Mouse (Mus musculus): ENCODE results near the gene Pacsin3.

Gene Pacsin3

GRCm38 (mm10) chr2:91259493-91259892 is 3.7 kb downstream of the Pacsin3 start:
- no peak for DNase-seq (ENCODE audit: low spot score in 2 of 2)

GRCm38 (mm10) chr2:91263692-91264660 is 8.2 kb downstream of the Pacsin3 start:
- no peak for DNase-seq (ENCODE audit: low spot score in 2 of 2)

GRCm38 (mm10) chr2:91264711-91265681 is 9.2 kb downstream of the Pacsin3 start, which contains the start of gene Arfgap2:
Gene Arfgap2, plus strand, starts transcription at chr2:91264974.
- DNase-seq (ENCODE audit: low spot score in 2 of 2), result peak; percentile 98 to 99

GRCm38 (mm10) chr2:91268042-91268441 is 12.3 kb downstream of the Pacsin3 start:
- DNase-seq (ENCODE audit: low spot score in 2 of 2), result no peak

- no peak for DNase-seq (ENCODE audit: low spot score in 2 of 2)
Observed at GRCm38 (mm10) chr2:91268706-91269105, 13.0 kb downstream of the Pacsin3 start.

GRCm38 (mm10) chr2:91269687-91270133 is 14.0 kb downstream of the Pacsin3 start:
- no peak for DNase-seq (ENCODE audit: low spot score in 2 of 2)

- DNase-seq (ENCODE audit: low spot score in 2 of 2), result peak in 1 of 2 experiments; percentile 47
Observed at GRCm38 (mm10) chr2:91278749-91279371, 23.1 kb downstream of the Pacsin3 start.

- DNase-seq (ENCODE audit: low spot score in 2 of 2), result no peak
Observed at GRCm38 (mm10) chr2:91279372-91279755, 23.6 kb downstream of the Pacsin3 start.

GRCm38 (mm10) chr2:91281366-91281765 is 25.6 kb downstream of the Pacsin3 start:
- no peak for DNase-seq (ENCODE audit: low spot score in 2 of 2)

GRCm38 (mm10) chr2:91283972-91284371 is 28.2 kb downstream of the Pacsin3 start:
- DNase-seq (ENCODE audit: low spot score in 2 of 2), result no peak

- DNase-seq (ENCODE audit: low spot score in 2 of 2), result peak in 1 of 2 experiments; percentile 23
Observed at GRCm38 (mm10) chr2:91284375-91285199, 28.8 kb downstream of the Pacsin3 start.

- peak in 1 of 2 experiments; percentile 72 for DNase-seq (ENCODE audit: low spot score in 2 of 2)
Observed at GRCm38 (mm10) chr2:91285885-91286505, 30.2 kb downstream of the Pacsin3 start.

GRCm38 (mm10) chr2:91287563-91287962 is 31.8 kb downstream of the Pacsin3 start:
- no peak for DNase-seq (ENCODE audit: low spot score in 2 of 2)

GRCm38 (mm10) chr2:91291197-91292007 is 35.6 kb downstream of the Pacsin3 start:
- DNase-seq (ENCODE audit: low spot score in 2 of 2), result no peak

GRCm38 (mm10) chr2:91294226-91294625 is 38.5 kb downstream of the Pacsin3 start:
- DNase-seq (ENCODE audit: low spot score in 2 of 2), result no peak

GRCm38 (mm10) chr2:91295895-91296294 is 40.1 kb downstream of the Pacsin3 start:
- no peak for DNase-seq (ENCODE audit: low spot score in 2 of 2)

- no peak for DNase-seq (ENCODE audit: low spot score in 2 of 2)
Observed at GRCm38 (mm10) chr2:91299156-91299555, 43.4 kb downstream of the Pacsin3 start.

- DNase-seq (ENCODE audit: low spot score in 2 of 2), result no peak
Observed at GRCm38 (mm10) chr2:91300784-91301183, 45.0 kb downstream of the Pacsin3 start.

- no peak for DNase-seq (ENCODE audit: low spot score in 2 of 2)
Observed at GRCm38 (mm10) chr2:91301836-91302235, 46.1 kb downstream of the Pacsin3 start.

Data from frontal cortex, postnatal 14 days (tissue).